Mouse (Mus musculus) lung, embryonic 14.5 days (tissue): ENCODE results near the gene R3hdm4. TPM values are rescaled to one million over a fixed set of nuclear protein-coding genes. Genes with fewer than 3 reads are reported as not detected.
A peak's percentile ranks its signal among the peaks of the same experiment; 100 is the strongest.

ENCODE experiments used
- ATAC-seq: fragments of 200-750 bp; cut with Nextera tagmentation; 2 replicates; pipeline ENCODE4 v1.8.0; 2017; ENCODE audit warnings: mild to moderate bottlenecking, moderate TSS enrichment, moderate library complexity; ENCODE audit not compliant: insufficient read depth
- DNase-seq: peaks from one replicate; pipeline ENCODE4 v3.0.0-alpha.2; 2015
- H3K27ac ChIP-seq: fragments of 300-500 bp; sonication (generic); 2 replicates; pipeline ENCODE4 v1.5.1; 2014; ENCODE audit warnings: low read depth, mild to moderate bottlenecking, moderate library complexity
- H3K27me3 ChIP-seq: fragments of 300-500 bp; sonication (generic); 2 replicates; pipeline ENCODE4 v1.6.1; 2014; ENCODE audit warnings: low read length, control low read depth; ENCODE audit not compliant: insufficient read depth
- H3K36me3 ChIP-seq: fragments of 300-500 bp; sonication (generic); 2 replicates; pipeline ENCODE4 v1.6.1; 2014; ENCODE audit warnings: control low read depth; ENCODE audit not compliant: insufficient read depth
- H3K4me1 ChIP-seq: fragments of 300-500 bp; sonication (generic); 2 replicates; pipeline ENCODE4 v1.6.1; 2014; ENCODE audit warnings: antibody characterized with exemption, control low read depth; ENCODE audit not compliant: insufficient read depth
- H3K4me2 ChIP-seq: fragments of 300-500 bp; sonication (generic); 2 replicates; pipeline ENCODE4 v1.6.1; 2014; ENCODE audit warnings: mild to moderate bottlenecking
- H3K4me3 ChIP-seq: fragments of 300-500 bp; sonication (generic); 2 replicates; pipeline ENCODE4 v1.5.1; 2014; ENCODE audit warnings: low read depth, low read length
- H3K9ac ChIP-seq: fragments of 300-500 bp; sonication (generic); 2 replicates; pipeline ENCODE4 v1.6.1; 2014
- H3K9me3 ChIP-seq: fragments of 300-500 bp; sonication (generic); 2 replicates; pipeline ENCODE4 v1.6.1; 2016; ENCODE audit warnings: low read depth, low read length, control low read depth
- CTCF ChIP-seq: IDR thresholded peaks from 2 replicates; pipeline ENCODE4 v1.5.1; 2016; ENCODE audit warnings: antibody characterized with exemption, low read depth
- WGBS: fragments of 180-500 bp; shearing (Covaris S2); extraction: QIAGEN DNeasy Blood & Tissue Kit; methylation state at CpG from one replicate; pipeline ENCODE4 v1.1.7; 2014; 5-methylcytosine and 5-hydroxymethylcytosine counted together
- polyA plus RNA-seq: library from polyadenylated mRNA; unstranded; fragments of >200 nt; fragmentation: Nextera tagmentation; extraction: Ambion mirVana; gene quantifications from 2 replicates; pipeline ENCODE4 v1.2.1, GENCODE M21; 2014

The R3hdm4 gene
- polyA plus RNA-seq, 1 experiment from 2014 or later, result 132 TPM

GRCm38 (mm10) chr10:79942988-79943387, 22.0 kb upstream of the R3hdm4 start:
- Histone ChIP-seq H3K36me3 (peaks cover 12% of the 10 kb centered on the region; the same call in 1 of the 2 replicates), H3K27me3 (no peaks in the 10 kb centered on the region), H3K4me3 (no peak overlapping the region), H3K4me2 (no peak overlapping the region), H3K9ac (no peak overlapping the region), H3K9me3 (no peaks in the 10 kb centered on the region), H3K27ac (no peak overlapping the region; the same call in 1 of the 2 replicates), H3K4me1 (peaks cover 17% of the 10 kb centered on the region)
- ATAC-seq, result no peak
- DNase-seq, result no peak
- 69% methylated on average over 1 of the region's 1 CpGs for WGBS
- no peak for TF ChIP-seq CTCF

GRCm38 (mm10) chr10:79940749-79941148, 19.7 kb upstream of the R3hdm4 start:
- no peak for DNase-seq
- peaks cover 23% of the 10 kb centered on the region for H3K4me1 ChIP-seq
- H3K9ac ChIP-seq, result no peak overlapping the region
- no peaks in the 10 kb centered on the region for H3K9me3 ChIP-seq
- peaks cover 19% of the 10 kb centered on the region for H3K36me3 ChIP-seq
- no peak overlapping the region for H3K4me2 ChIP-seq
- no peak overlapping the region for H3K4me3 ChIP-seq
- WGBS, result 57% methylated on average over 7 of the region's 7 CpGs
- TF ChIP-seq CTCF, result no peak
- no peak overlapping the region for H3K27ac ChIP-seq
- no peaks in the 10 kb centered on the region for H3K27me3 ChIP-seq
- no peak for ATAC-seq

GRCm38 (mm10) chr10:79937775-79938526, 16.9 kb upstream of the R3hdm4 start:
- no peak for ATAC-seq

GRCm38 (mm10) chr10:79936911-79937441, 16.0 kb upstream of the R3hdm4 start:
- 45% methylated on average over 27 of the region's 27 CpGs for WGBS
- TF ChIP-seq CTCF, result no peak
- Histone ChIP-seq H3K27me3 (no peaks in the 10 kb centered on the region), H3K36me3 (peaks cover 38% of the 10 kb centered on the region), H3K4me2 (peak overlapping the region; percentile 32), H3K27ac (peak overlapping the region; percentile 64), H3K9ac (peak overlapping the region; percentile 23), H3K4me3 (0 out of 2 replicates have a peak overlapping the region, but pooled peaks have one; percentile 3), H3K9me3 (no peaks in the 10 kb centered on the region), H3K4me1 (peaks cover 36% of the 10 kb centered on the region)
- ATAC-seq (no peak), DNase-seq (peak; percentile 70)

More at GRCm38 (mm10) chr10:79937775-79938526, 16.9 kb upstream of the R3hdm4 start:
- DNase-seq, result no peak
- Histone ChIP-seq H3K4me2 (no peak overlapping the region), H3K9me3 (no peaks in the 10 kb centered on the region), H3K27ac (no peak overlapping the region), H3K27me3 (no peaks in the 10 kb centered on the region), H3K4me3 (no peak overlapping the region), H3K9ac (peak overlapping the region; percentile 23; the same call in 1 of the 2 replicates), H3K4me1 (peaks cover 26% of the 10 kb centered on the region), H3K36me3 (peaks cover 30% of the 10 kb centered on the region)
- WGBS, result 68% methylated on average over 11 of the region's 11 CpGs
- TF ChIP-seq CTCF, result no peak

GRCm38 (mm10) chr10:79936284-79936910, 15.4 kb upstream of the R3hdm4 start:
- Histone ChIP-seq H3K9ac (peak overlapping the region; percentile 23; the same call in 1 of the 2 replicates), H3K36me3 (peaks cover 44% of the 10 kb centered on the region), H3K4me3 (no peak overlapping the region), H3K9me3 (no peaks in the 10 kb centered on the region), H3K4me2 (peak overlapping the region; percentile 32), H3K27ac (peak overlapping the region; percentile 64), H3K4me1 (peaks cover 36% of the 10 kb centered on the region), H3K27me3 (no peaks in the 10 kb centered on the region)
- no peak for TF ChIP-seq CTCF
- DNase-seq (peak; percentile 53), ATAC-seq (no peak)
- WGBS, result 47% methylated on average over 10 of the region's 10 CpGs

- H3K9ac ChIP-seq, result no peak overlapping the region
- H3K36me3 ChIP-seq, result peaks cover 50% of the 10 kb centered on the region
- WGBS, result 88% methylated on average over 16 of the region's 16 CpGs
- H3K9me3 ChIP-seq, result no peaks in the 10 kb centered on the region
- ATAC-seq (no peak), DNase-seq (no peak)
- H3K4me1 ChIP-seq, result peaks cover 36% of the 10 kb centered on the region
- H3K4me2 ChIP-seq, result no peak overlapping the region
- no peak for TF ChIP-seq CTCF
- no peaks in the 10 kb centered on the region for H3K27me3 ChIP-seq
- H3K27ac ChIP-seq, result no peak overlapping the region
- no peak overlapping the region for H3K4me3 ChIP-seq
Observed at GRCm38 (mm10) chr10:79934794-79935569, 14.0 kb upstream of the R3hdm4 start.
